Mouse (Mus musculus) ES-Bruce4 (cell line): Measurements from ENCODE around the gene Psma1. TPM values are rescaled to one million over a fixed set of nuclear protein-coding genes. Genes with fewer than 3 reads are reported as not detected.
A peak's percentile ranks its signal among the peaks of the same experiment; 100 is the strongest.

Experiments used
- H3K27ac ChIP-seq: 2 replicates; pipeline ENCODE4 v1.5.1; 2012; ENCODE audit warnings: low read length, inconsistent platforms; ENCODE audit not compliant: insufficient read depth
- H3K27me3 ChIP-seq: 2 replicates; pipeline ENCODE4 v1.6.1; 2012; ENCODE audit warnings: mild to moderate bottlenecking, low read length, inconsistent platforms; ENCODE audit not compliant: control insufficient read depth, poor library complexity, insufficient read depth, severe bottlenecking
- H3K36me3 ChIP-seq: 2 replicates; pipeline ENCODE4 v1.6.1; 2012; ENCODE audit warnings: inconsistent platforms, mild to moderate bottlenecking, low read length, moderate library complexity; ENCODE audit not compliant: control insufficient read depth, poor library complexity, insufficient read depth, severe bottlenecking
- H3K4me1 ChIP-seq: one replicate; pipeline ENCODE4 v1.8.1; 2011; ENCODE audit warnings: low read length; ENCODE audit not compliant: control insufficient read depth, insufficient read depth
- H3K4me3 ChIP-seq: 2 replicates; pipeline ENCODE4 v1.5.1; 2011; ENCODE audit warnings: low read depth, mild to moderate bottlenecking, low read length
- H3K9ac ChIP-seq: 2 replicates; pipeline ENCODE4 v1.6.1; 2012; ENCODE audit warnings: low read depth, mild to moderate bottlenecking, inconsistent platforms; ENCODE audit not compliant: poor library complexity, severe bottlenecking
- H3K9me3 ChIP-seq: replicated peaks from 2 replicates; pipeline ENCODE4 v1.6.1; 2012; ENCODE audit warnings: mild to moderate bottlenecking, low read length, inconsistent platforms; ENCODE audit not compliant: control insufficient read depth, poor library complexity, insufficient read depth, severe bottlenecking
- CTCF ChIP-seq: IDR thresholded peaks from one replicate; pipeline ENCODE4 v1.8.1; 2011; ENCODE audit warnings: low read depth, low read length
- EP300 ChIP-seq: IDR thresholded peaks from 2 replicates; pipeline ENCODE4 v1.6.1; 2011; ENCODE audit warnings: low read depth, low read length; ENCODE audit not compliant: insufficient read depth
- POLR2A ChIP-seq: IDR thresholded peaks from one replicate; pipeline ENCODE4 v1.8.1; 2011; ENCODE audit warnings: low read length; ENCODE audit not compliant: insufficient read depth
- polyA plus RNA-seq: library from polyadenylated mRNA; stranded (reverse); fragments of >200 nt; gene quantifications from 2 replicates; pipeline ENCODE4 v1.2.4, GENCODE M21; 2011; ENCODE audit warnings: low read depth; ENCODE audit not compliant: missing spikeins, insufficient read depth, insufficient read length

The Psma1 gene
- polyA plus RNA-seq, 1 experiment, result 249 TPM

DNA sequence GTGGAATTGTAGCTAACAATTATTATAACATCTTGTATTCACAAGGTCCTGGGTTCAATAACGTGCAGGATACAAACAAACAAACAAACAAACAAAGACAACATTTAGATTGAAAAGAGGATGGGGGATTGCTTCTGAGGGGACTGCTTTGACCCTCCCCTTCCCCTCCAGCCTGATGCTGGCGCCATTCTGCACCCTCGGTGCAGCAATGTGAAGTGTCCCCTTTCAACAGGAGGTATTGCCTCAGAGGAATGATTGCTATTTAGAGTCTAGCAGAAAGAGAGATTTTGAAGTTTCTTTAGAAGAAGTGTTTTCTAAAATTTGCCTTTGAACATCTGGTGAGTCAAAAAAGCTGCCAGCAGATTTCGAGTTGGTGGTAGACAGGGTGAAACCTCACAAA lies 23.3 kb upstream of the Psma1 start:
- H3K36me3 ChIP-seq, result no peaks in the 10 kb centered on the region
- TF ChIP-seq CTCF, result no peak
- TF ChIP-seq POLR2A, result no peak
- TF ChIP-seq EP300, result no peak
- no peak overlapping the region for H3K4me3 ChIP-seq
- no peaks in the 10 kb centered on the region for H3K9me3 ChIP-seq
- no peak overlapping the region for H3K27ac ChIP-seq
- no peaks in the 10 kb centered on the region for H3K4me1 ChIP-seq
- H3K27me3 ChIP-seq, result no peaks in the 10 kb centered on the region
- H3K9ac ChIP-seq, result no peak overlapping the region

DNA sequence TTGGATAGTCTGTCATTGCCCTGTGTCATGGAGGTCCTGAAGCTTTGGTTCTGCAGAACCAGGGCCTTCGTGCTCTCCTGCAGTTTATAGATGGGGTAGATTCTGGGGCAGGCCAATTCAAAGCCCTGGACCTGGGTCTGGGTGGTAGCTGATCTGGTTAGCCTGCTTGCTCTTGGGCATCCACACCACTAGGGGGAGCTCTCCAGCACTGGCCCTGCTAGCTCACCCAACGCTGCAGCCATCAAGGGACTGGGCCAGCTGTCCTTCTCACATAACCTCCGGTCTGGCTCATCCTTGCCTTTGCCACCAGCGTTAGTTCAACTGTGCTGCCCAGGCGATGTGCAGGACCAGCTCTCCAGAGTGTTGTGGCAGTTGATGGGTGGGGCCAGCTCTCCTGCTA lies 18.8 kb upstream of the Psma1 start:
- no peak overlapping the region for H3K27ac ChIP-seq
- peak; percentile 64 for TF ChIP-seq CTCF
- TF ChIP-seq POLR2A, result no peak

GRCm38 (mm10) chr7:114293903-114294302 lies 18.0 kb upstream of the Psma1 start:
- TF ChIP-seq CTCF, result no peak
- TF ChIP-seq EP300, result no peak
- no peak for TF ChIP-seq POLR2A
- no peaks in the 10 kb centered on the region; the same call in 1 of the 2 replicates for H3K9me3 ChIP-seq
- H3K9ac ChIP-seq, result no peak overlapping the region
- H3K4me1 ChIP-seq, result peaks cover 2% of the 10 kb centered on the region
- no peaks in the 10 kb centered on the region for H3K27me3 ChIP-seq
- H3K36me3 ChIP-seq, result no peaks in the 10 kb centered on the region
- H3K27ac ChIP-seq, result no peak overlapping the region
- no peak overlapping the region for H3K4me3 ChIP-seq

More for the DNA sequence above, 18.8 kb upstream of the Psma1 start:
- H3K27me3 ChIP-seq, result no peaks in the 10 kb centered on the region
- H3K9ac ChIP-seq, result no peak overlapping the region
- peaks cover 2% of the 10 kb centered on the region for H3K4me1 ChIP-seq
- H3K4me3 ChIP-seq, result no peak overlapping the region
- H3K36me3 ChIP-seq, result no peaks in the 10 kb centered on the region
- H3K9me3 ChIP-seq, result no peaks in the 10 kb centered on the region; the same call in 1 of the 2 replicates

DNA sequence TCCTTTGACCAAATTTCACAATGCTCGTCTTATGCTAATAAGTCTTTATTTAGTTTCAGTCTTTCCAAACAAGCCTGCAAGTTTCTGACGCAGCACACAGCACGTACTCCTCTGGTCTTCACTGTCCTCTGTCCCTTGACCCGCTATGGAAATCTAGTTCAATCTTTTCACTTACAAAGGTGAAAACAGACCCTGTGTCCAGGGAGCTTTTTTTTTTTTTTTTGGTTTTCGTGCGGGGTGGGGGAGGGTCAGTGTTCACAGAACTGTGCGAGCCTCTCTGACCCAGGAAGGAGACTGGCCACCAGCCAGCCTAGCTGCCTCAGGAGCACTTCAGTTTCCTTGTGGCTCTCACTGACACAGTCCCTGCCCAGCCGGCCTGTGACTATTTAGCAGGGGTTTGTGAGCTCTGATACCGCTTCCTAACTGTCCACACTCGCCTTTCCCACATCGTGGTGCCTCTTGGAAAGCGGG lies 16.6 kb upstream of the Psma1 start:
- H3K27me3 ChIP-seq, result no peaks in the 10 kb centered on the region
- H3K9me3 ChIP-seq, result no peaks in the 10 kb centered on the region; the same call in 1 of the 2 replicates
- H3K4me3 ChIP-seq, result no peak overlapping the region
- H3K4me1 ChIP-seq, result peaks cover 2% of the 10 kb centered on the region
- H3K9ac ChIP-seq, result no peak overlapping the region
- no peak for TF ChIP-seq POLR2A
- TF ChIP-seq CTCF, result no peak
- no peak for TF ChIP-seq EP300
- no peaks in the 10 kb centered on the region for H3K36me3 ChIP-seq
- no peak overlapping the region for H3K27ac ChIP-seq

GRCm38 (mm10) chr7:114291461-114292335 lies 15.8 kb upstream of the Psma1 start:
- Histone ChIP-seq H3K4me1 (peaks cover 2% of the 10 kb centered on the region), H3K9me3 (no peaks in the 10 kb centered on the region; the same call in 1 of the 2 replicates), H3K4me3 (no peak overlapping the region), H3K9ac (no peak overlapping the region), H3K36me3 (no peaks in the 10 kb centered on the region), H3K27me3 (no peaks in the 10 kb centered on the region), H3K27ac (no peak overlapping the region)
- TF ChIP-seq POLR2A (no peak), EP300 (no peak), CTCF (no peak)

DNA sequence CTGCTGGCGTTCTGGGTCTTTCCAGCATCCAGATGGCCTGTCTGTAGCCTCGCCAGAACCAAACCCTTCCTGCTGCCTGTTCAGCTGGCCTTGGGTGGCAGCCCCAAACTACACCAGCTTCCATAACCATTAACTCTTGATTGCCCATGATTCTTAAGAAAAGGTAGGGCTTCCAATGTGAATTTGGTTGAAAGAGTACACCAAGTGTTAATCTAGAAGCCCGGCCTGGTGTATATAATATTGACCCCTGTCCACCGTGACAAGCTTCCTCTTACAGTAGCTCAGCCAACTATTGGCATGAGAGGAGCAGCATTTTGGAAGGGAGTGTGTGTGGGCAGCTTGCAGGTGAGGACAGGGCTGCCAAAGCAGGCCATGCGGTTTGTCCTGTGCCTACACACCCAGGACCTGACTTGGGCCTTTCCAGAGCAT lies 14.2 kb upstream of the Psma1 start:
- no peaks in the 10 kb centered on the region for H3K36me3 ChIP-seq
- H3K27ac ChIP-seq, result no peak overlapping the region
- H3K9me3 ChIP-seq, result no peaks in the 10 kb centered on the region; the same call in 1 of the 2 replicates
- TF ChIP-seq CTCF (no peak), POLR2A (no peak), EP300 (no peak)
- H3K27me3 ChIP-seq, result no peaks in the 10 kb centered on the region
- no peak overlapping the region for H3K9ac ChIP-seq
- H3K4me1 ChIP-seq, result peaks cover 2% of the 10 kb centered on the region
- H3K4me3 ChIP-seq, result no peak overlapping the region
